Mouse (Mus musculus) heart, embryonic 13.5 days (tissue): Measurements from ENCODE around the gene Spice1. TPM values are rescaled to one million over a fixed set of nuclear protein-coding genes. Genes with fewer than 3 reads are reported as not detected.

ENCODE experiments used
- ATAC-seq: fragments of 200-750 bp; cut with Nextera tagmentation; 2 replicates; pipeline ENCODE4 v1.8.0; 2017; ENCODE audit warnings: moderate TSS enrichment; ENCODE audit not compliant: insufficient number of reproducible peaks, low FRiP score, low TSS enrichment; ENCODE audit errors: extremely low read depth
- H3K27ac ChIP-seq: fragments of 300-500 bp; sonication (generic); replicated peaks from 2 replicates; pipeline ENCODE4 v1.5.1; 2015; ENCODE audit warnings: moderate library complexity, mild to moderate bottlenecking, inconsistent platforms
- H3K27me3 ChIP-seq: fragments of 300-500 bp; sonication (generic); replicated peaks from 2 replicates; pipeline ENCODE4 v1.6.1; 2015; ENCODE audit warnings: mild to moderate bottlenecking, inconsistent platforms
- H3K36me3 ChIP-seq: fragments of 300-500 bp; sonication (generic); 2 replicates; pipeline ENCODE4 v1.6.1; 2015; ENCODE audit warnings: mild to moderate bottlenecking, inconsistent platforms
- H3K4me1 ChIP-seq: fragments of 300-500 bp; sonication (generic); 2 replicates; pipeline ENCODE4 v1.6.1; 2015; ENCODE audit warnings: inconsistent platforms
- H3K4me2 ChIP-seq: fragments of 300-500 bp; sonication (generic); 2 replicates; pipeline ENCODE4 v1.6.1; 2015; ENCODE audit warnings: inconsistent platforms, mild to moderate bottlenecking, moderate library complexity
- H3K4me3 ChIP-seq: fragments of 300-500 bp; sonication (generic); 2 replicates; pipeline ENCODE4 v1.5.1; 2015; ENCODE audit warnings: moderate library complexity, mild to moderate bottlenecking, inconsistent platforms
- H3K9ac ChIP-seq: fragments of 300-500 bp; sonication (generic); 2 replicates; pipeline ENCODE4 v1.6.1; 2015; ENCODE audit warnings: inconsistent platforms, mild to moderate bottlenecking, moderate library complexity
- H3K9me3 ChIP-seq: fragments of 300-500 bp; sonication (generic); 2 replicates; pipeline ENCODE4 v1.6.1; 2016; ENCODE audit warnings: inconsistent platforms
- WGBS: fragments of 180-500 bp; shearing (Covaris S2); methylation state at CpG from one replicate; pipeline ENCODE4 v1.1.7; 2015; ENCODE audit warnings: mixed read lengths; 5-methylcytosine and 5-hydroxymethylcytosine counted together
- polyA plus RNA-seq: library from polyadenylated mRNA; unstranded; fragments of >200 nt; fragmentation: Nextera tagmentation; extraction: Ambion mirVana; gene quantifications from 2 replicates; pipeline ENCODE4 v1.2.1, GENCODE M21; 2015

Spice1 gene
- polyA plus RNA-seq, 1 experiment from 2014 or later = 13.6 TPM

DNA sequence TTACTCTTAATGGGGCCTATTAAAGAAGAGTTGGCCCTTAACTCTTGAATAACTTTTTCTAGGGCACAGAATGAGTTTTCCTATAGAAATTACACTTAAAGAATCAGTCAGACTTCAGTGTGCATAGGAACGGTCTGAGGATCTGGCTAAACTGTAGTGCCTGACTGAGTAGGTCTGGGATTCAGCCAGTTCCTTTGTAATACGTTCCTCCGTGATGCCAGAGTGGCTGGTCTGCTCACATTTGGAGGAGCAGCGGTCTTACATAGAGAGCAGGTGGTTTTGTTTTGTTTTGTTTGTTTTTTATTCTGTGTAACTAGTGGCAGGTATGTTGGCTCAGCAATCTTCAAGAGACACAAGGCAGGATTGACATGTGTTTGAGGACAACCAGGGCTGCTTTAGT lies 33.1 kb downstream of the Spice1 start:
- no peaks in the 10 kb centered on the region for H3K27me3 ChIP-seq
- H3K27ac ChIP-seq = no peak overlapping the region
- peaks cover 28% of the 10 kb centered on the region for H3K36me3 ChIP-seq
- H3K4me1 ChIP-seq = peaks cover 16% of the 10 kb centered on the region; the same call in 1 of the 2 replicates
- H3K4me3 ChIP-seq = no peak overlapping the region
- H3K4me2 ChIP-seq = no peak overlapping the region
- no peak for ATAC-seq
- no peaks in the 10 kb centered on the region for H3K9me3 ChIP-seq
- 78% methylated on average over 4 of the region's 4 CpGs for WGBS
- no peak overlapping the region for H3K9ac ChIP-seq

DNA sequence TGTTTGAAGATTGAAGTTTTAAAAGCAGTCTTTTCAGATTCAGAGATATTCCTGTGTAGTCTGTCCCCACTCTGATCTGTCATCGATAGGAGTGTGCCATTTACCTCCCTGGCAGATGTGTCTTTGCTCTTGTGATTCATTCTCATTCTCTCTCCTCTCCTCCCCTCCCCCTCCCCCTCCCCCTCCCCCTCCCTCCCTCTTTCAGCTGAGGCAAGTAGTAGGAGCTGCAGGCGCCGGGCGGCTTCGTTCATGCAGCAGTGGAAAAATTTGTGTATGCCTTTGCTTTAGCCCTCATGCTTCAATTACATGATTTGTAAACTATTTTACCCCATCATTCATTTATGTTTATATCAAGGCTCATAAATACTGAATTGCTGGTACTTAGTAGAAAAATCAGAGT lies 34.7 kb downstream of the Spice1 start:
- H3K9me3 ChIP-seq = no peaks in the 10 kb centered on the region
- WGBS = 30% methylated on average over 5 of the region's 5 CpGs
- no peak overlapping the region for H3K9ac ChIP-seq
- H3K4me3 ChIP-seq = no peak overlapping the region
- no peak overlapping the region for H3K4me2 ChIP-seq
- no peak for ATAC-seq
- H3K36me3 ChIP-seq = peaks cover 36% of the 10 kb centered on the region
- H3K4me1 ChIP-seq = peaks cover 16% of the 10 kb centered on the region; the same call in 1 of the 2 replicates
- no peak overlapping the region for H3K27ac ChIP-seq
- no peaks in the 10 kb centered on the region for H3K27me3 ChIP-seq

DNA sequence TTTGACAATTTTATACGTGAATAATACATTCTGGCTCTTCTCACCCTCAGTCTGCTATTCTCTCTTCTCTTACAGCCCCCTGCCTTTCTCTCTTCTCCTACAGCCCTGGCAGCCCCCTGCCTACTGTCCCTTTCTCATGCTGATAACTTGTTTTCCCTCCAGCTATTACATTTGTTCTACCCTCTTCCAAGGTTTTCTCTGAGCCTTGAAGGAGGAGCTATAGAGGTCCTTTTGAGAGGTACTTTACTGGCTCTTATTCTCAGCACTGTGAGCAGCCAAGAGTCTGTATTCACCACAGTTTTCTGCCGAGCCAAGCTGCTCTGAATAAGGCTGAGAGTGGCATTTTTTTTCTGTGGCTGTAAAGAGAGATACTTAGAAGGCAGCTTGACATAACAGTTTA lies 36.6 kb downstream of the Spice1 start:
- H3K27ac ChIP-seq = no peak overlapping the region
- H3K9ac ChIP-seq = no peak overlapping the region
- peaks cover 16% of the 10 kb centered on the region; the same call in 1 of the 2 replicates for H3K4me1 ChIP-seq
- no peak overlapping the region for H3K4me3 ChIP-seq
- H3K9me3 ChIP-seq = 0 out of 2 replicates have a peak, but pooled peaks cover 2% of the 10 kb centered on the region
- WGBS = 53% methylated on average over 2 of the region's 2 CpGs
- H3K4me2 ChIP-seq = no peak overlapping the region
- no peak for ATAC-seq
- no peaks in the 10 kb centered on the region for H3K27me3 ChIP-seq
- H3K36me3 ChIP-seq = peaks cover 41% of the 10 kb centered on the region

DNA sequence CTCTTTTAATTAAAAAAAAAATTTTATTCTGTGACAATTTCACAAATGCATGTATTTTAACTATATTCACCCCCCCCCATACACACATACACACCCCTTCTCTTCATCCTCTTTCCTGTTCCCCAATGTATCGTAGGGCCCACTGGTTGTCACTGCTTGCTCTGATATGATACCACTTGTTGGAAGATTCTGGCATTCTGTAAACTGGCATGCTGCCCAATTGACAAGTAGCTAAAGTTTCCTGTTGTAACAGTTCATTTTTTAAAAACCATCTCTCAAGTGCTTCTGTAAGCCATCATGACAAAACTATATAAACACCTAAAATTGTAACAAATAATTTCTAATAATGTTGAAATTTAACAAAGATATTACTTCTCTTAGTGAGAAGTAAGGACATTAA lies 37.3 kb downstream of the Spice1 start:
- H3K27me3 ChIP-seq = no peaks in the 10 kb centered on the region
- no peak overlapping the region for H3K4me3 ChIP-seq
- H3K36me3 ChIP-seq = peaks cover 42% of the 10 kb centered on the region
- ATAC-seq = no peak
- no peak overlapping the region for H3K4me2 ChIP-seq
- no peak overlapping the region for H3K9ac ChIP-seq
- peaks cover 16% of the 10 kb centered on the region; the same call in 1 of the 2 replicates for H3K4me1 ChIP-seq
- H3K27ac ChIP-seq = no peak overlapping the region
- 60% methylated on average over 1 of the region's 1 CpGs for WGBS
- H3K9me3 ChIP-seq = 0 out of 2 replicates have a peak, but pooled peaks cover 8% of the 10 kb centered on the region

DNA sequence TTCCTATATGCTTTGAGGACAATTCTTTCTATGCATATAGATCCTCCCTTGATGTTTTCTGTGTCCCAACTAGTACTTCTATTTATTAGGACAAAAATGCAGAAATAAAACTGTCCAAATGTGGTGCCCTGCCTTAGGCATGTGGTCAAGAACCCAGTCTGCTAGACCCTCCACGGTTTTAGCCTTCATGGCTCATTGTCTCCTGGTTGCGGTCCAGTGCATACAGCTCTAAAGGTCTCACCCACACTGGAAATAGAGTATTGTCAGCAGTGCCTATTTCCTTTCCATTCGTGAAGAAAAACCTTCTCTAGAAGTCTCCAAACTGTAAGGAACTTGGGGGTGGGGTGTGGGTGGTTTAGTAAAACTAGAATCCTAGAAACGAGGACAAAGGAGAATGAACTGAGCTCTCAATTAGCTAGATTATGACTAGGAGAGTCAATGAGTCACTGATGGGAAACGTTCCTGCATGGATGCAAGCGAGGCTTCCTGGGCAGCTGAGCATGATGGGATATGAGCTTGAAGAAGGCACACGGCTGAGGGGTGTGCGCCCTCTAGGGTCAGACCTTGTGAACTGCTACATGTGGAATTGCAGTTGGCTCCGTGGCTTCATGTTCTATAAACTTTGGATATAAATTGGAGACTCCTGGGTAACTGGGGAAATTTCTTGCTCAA lies 45.1 kb downstream of the Spice1 start:
- H3K4me2 ChIP-seq = no peak overlapping the region
- ATAC-seq = no peak

DNA sequence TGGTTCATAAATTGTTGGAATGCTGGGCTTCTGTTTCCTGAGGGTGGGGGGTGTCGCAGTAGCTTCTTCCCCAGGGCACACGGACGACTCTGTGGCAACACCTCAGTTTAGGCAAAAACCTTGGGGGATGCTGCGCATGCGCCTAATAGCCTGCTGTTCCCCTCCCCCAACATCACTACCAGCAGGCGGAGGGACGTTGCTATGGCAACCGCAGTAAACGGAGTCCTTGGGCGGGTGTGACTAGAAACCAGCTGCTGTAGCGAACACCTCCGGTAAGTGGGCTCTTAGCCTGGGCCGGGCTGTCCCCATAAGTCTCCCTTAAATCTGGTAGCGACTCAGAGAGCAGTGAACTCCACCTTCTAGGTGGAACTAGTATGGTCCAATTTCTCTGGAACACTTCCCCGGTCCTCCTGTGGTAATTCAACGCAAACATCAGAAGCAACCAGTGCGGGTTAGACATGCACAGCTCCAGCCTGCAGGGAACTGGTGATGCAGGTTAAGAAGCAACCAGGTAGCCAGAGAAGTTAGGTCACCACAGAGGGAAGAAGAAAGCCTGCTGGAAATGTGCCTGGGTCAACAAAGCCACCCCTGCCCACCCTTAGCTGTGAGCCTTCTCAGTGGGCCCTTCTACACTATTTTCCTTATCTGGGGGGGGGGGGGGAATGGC lies 47.8 kb downstream of the Spice1 start, which contains the start of gene Cfap44:
Cfap44 (plus strand) TSS at position 220 of the 667 bp plus-strand sequence.
- peaks cover 5% of the 10 kb centered on the region; the same call in 1 of the 2 replicates for H3K9me3 ChIP-seq
- no peak for ATAC-seq
- 2% methylated on average over 17 of the region's 17 CpGs for WGBS
- peak within 1 kb of the TSS; percentile 68 for H3K4me2 ChIP-seq
- peak within 1 kb of the TSS; percentile 68 for H3K9ac ChIP-seq
- H3K27me3 ChIP-seq = no peaks in the 10 kb centered on the region
- H3K4me1 ChIP-seq = peaks cover 21% of the 10 kb centered on the region
- H3K36me3 ChIP-seq = peaks cover 10% of the 10 kb centered on the region
- H3K27ac ChIP-seq = no peak within 1 kb of the TSS
- H3K4me3 ChIP-seq = peak within 1 kb of the TSS; percentile 47

More for the DNA sequence above, 45.1 kb downstream of the Spice1 start:
- peaks cover 11% of the 10 kb centered on the region for H3K4me1 ChIP-seq
- H3K36me3 ChIP-seq = peaks cover 34% of the 10 kb centered on the region
- no peaks in the 10 kb centered on the region for H3K27me3 ChIP-seq
- no peak overlapping the region for H3K27ac ChIP-seq
- WGBS = 35% methylated on average over 9 of the region's 9 CpGs
- H3K9me3 ChIP-seq = peaks cover 13% of the 10 kb centered on the region; the same call in 1 of the 2 replicates
- H3K4me3 ChIP-seq = no peak overlapping the region
- no peak overlapping the region for H3K9ac ChIP-seq

DNA sequence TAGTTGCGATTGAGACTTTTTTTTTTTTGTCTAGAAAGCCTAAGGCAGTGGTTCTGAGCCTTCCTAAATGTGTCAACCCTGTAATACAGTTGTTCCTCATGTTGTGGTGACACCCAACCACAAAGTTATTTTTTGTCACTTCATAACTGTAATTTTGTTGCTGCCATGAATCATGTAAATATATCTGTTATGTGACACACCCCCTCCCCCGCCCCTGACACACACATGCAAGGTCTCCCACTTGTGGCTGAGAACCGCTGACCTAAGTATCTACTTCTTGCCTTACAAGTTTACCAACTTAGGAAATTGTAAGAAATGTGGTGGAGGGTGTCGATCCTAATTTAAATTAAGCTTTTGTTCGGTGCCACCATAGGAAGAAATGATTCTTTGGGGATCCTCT lies 58.0 kb downstream of the Spice1 start:
- H3K27ac ChIP-seq = no peak overlapping the region
- 86% methylated on average over 5 of the region's 5 CpGs for WGBS
- no peaks in the 10 kb centered on the region for H3K36me3 ChIP-seq
- no peaks in the 10 kb centered on the region for H3K9me3 ChIP-seq
- H3K9ac ChIP-seq = no peak overlapping the region
- H3K4me1 ChIP-seq = no peaks in the 10 kb centered on the region
- ATAC-seq = no peak
- no peaks in the 10 kb centered on the region for H3K27me3 ChIP-seq
- H3K4me2 ChIP-seq = no peak overlapping the region
- no peak overlapping the region for H3K4me3 ChIP-seq

DNA sequence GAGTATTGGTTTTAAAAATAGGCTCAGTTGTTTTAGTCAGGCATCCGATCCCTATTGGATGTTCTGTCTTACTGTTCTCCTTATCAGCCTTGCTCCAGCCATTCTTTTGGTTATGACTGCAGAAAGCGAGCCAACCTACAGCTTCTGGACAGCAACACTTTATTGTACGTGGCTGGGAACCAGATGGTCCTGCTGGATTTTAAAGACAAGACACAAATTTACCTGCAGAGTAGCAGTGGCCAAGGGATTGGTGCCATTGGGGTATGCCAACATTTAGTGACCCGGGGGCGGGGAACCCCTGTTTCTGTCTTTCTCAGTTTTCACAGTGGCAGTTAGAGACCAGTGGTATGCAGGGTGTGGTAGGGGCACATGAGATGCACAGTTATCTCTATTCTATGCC lies 60.3 kb downstream of the Spice1 start:
- H3K27me3 ChIP-seq = no peaks in the 10 kb centered on the region
- H3K27ac ChIP-seq = no peak overlapping the region
- H3K4me1 ChIP-seq = no peaks in the 10 kb centered on the region
- WGBS = 70% methylated on average over 5 of the region's 5 CpGs
- ATAC-seq = no peak
- no peak overlapping the region for H3K4me3 ChIP-seq
- H3K4me2 ChIP-seq = no peak overlapping the region
- no peaks in the 10 kb centered on the region for H3K36me3 ChIP-seq
- no peak overlapping the region for H3K9ac ChIP-seq
- no peaks in the 10 kb centered on the region for H3K9me3 ChIP-seq

DNA sequence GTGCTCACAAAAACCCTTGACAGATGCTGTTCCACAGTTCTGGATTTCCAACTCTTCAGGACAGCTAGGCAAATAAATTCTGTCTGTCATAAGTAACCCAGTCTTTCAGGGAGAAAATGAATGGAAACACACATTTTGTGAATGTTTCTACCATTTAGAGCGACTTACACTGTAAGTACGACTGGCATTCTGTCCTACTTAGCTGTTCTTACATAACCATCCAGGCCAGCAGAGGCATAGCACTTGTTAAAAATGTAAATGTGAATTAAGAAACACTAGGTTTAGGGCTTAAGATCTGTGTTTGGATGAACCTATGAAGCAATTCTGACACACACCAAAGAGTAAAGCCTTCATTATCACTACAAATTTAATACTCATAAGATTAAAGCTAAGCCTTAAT lies 61.4 kb downstream of the Spice1 start:
- no peaks in the 10 kb centered on the region for H3K4me1 ChIP-seq
- H3K4me3 ChIP-seq = no peak overlapping the region
- no peaks in the 10 kb centered on the region for H3K36me3 ChIP-seq
- no peaks in the 10 kb centered on the region for H3K9me3 ChIP-seq
- no peak overlapping the region for H3K9ac ChIP-seq
- WGBS = 75% methylated on average over 2 of the region's 2 CpGs
- no peak for ATAC-seq
- no peaks in the 10 kb centered on the region for H3K27me3 ChIP-seq
- no peak overlapping the region for H3K27ac ChIP-seq
- no peak overlapping the region for H3K4me2 ChIP-seq

DNA sequence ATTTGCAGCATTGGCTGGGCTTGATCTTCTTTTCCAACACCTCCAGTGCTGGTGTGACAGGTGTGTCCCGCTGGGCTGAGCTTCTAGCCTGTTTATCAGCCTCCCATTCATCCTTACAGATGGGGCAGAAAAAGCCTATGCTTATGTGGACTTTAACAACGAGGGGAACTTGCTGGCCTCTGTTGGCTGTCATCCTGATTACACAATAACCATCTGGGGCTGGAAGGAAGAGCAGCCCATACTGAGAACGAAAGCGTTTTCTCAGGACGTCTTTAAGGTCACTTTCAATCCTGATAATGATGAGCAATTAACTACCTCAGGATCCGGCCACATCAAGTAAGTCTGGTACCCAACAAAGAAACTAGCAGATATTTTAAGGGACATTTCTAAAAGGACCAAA lies 63.3 kb downstream of the Spice1 start:
- Histone ChIP-seq H3K36me3 (no peaks in the 10 kb centered on the region), H3K4me3 (no peak overlapping the region), H3K4me1 (no peaks in the 10 kb centered on the region), H3K4me2 (no peak overlapping the region), H3K27me3 (no peaks in the 10 kb centered on the region), H3K9ac (no peak overlapping the region), H3K9me3 (no peaks in the 10 kb centered on the region), H3K27ac (no peak overlapping the region)
- 38% methylated on average over 6 of the region's 6 CpGs for WGBS
- no peak for ATAC-seq

DNA sequence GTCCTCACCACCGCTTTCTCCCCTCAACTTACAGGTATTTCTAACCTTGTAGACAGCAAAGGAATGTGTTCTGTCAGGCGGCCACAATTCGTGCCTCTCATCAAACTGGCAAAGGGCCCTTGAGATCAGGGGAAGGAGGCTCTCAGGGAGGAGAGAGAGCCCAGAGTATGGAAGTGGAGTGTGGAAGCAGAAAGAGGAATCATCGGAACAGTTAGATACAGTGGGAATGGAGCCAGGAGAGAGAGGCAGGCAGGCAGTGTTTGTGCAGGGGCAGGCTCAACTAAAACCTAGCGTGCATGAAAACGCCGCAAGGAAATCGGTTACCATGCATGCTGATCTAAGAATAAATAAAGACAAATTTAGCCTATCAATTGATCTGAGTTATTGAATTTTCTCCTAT lies 70.7 kb downstream of the Spice1 start:
- H3K9ac ChIP-seq = 0 out of 2 replicates have a peak overlapping the region, but pooled peaks have one; percentile 52
- H3K4me1 ChIP-seq = peaks cover 8% of the 10 kb centered on the region; the same call in 1 of the 2 replicates
- no peak overlapping the region for H3K4me3 ChIP-seq
- no peaks in the 10 kb centered on the region for H3K36me3 ChIP-seq
- H3K27me3 ChIP-seq = no peaks in the 10 kb centered on the region
- no peaks in the 10 kb centered on the region for H3K9me3 ChIP-seq
- ATAC-seq = no peak
- H3K27ac ChIP-seq = no peak overlapping the region
- 49% methylated on average over 8 of the region's 8 CpGs for WGBS
- peak overlapping the region; percentile 22 for H3K4me2 ChIP-seq
